Mouse (Mus musculus) adrenal gland, postnatal 4 days (tissue): ENCODE measurements around the gene Loxl3. TPM values are rescaled to one million over a fixed set of nuclear protein-coding genes. Genes with fewer than 3 reads are reported as not detected.
A peak's percentile ranks its signal among the peaks of the same experiment; 100 is the strongest.

ENCODE experiments used
- DNase-seq, 2 experiments: peaks; one replicate each; pipeline ENCODE4 v3.0.0; 2021 to 2022; ENCODE audit warnings: low spot score in 2 of 2, mixed read lengths in 2 of 2
- total RNA-seq, 2 experiments: library from RNA; stranded (reverse); gene quantifications; 2 replicates each; pipeline ENCODE4 v1.2.3; 2021

Loxl3 gene
- total RNA-seq, 2 experiments from 2014 or later, result 6.2 to 9.4 TPM

- DNase-seq, result no peak
These were observed 18.2 kb upstream of the Loxl3 start for GRCm38 (mm10) chr6:83015749-83016148.

- no peak for DNase-seq
These were observed 16.8 kb upstream of the Loxl3 start for GRCm38 (mm10) chr6:83017190-83017589.

- no peak for DNase-seq
These were observed 14.9 kb upstream of the Loxl3 start for GRCm38 (mm10) chr6:83019044-83019443.

GRCm38 (mm10) chr6:83020121-83020520 lies 13.9 kb upstream of the Loxl3 start:
- no peak for DNase-seq

- DNase-seq, result no peak
These were observed 13.0 kb upstream of the Loxl3 start for GRCm38 (mm10) chr6:83020836-83021593.

- DNase-seq, result no peak
These were observed 11.0 kb upstream of the Loxl3 start for GRCm38 (mm10) chr6:83023008-83023407.

- no peak for DNase-seq
These were observed 10.2 kb upstream of the Loxl3 start for GRCm38 (mm10) chr6:83023786-83024185.

- DNase-seq, result no peak
These were observed 9.6 kb upstream of the Loxl3 start for GRCm38 (mm10) chr6:83024421-83024820.

- no peak for DNase-seq
These were observed 8.8 kb upstream of the Loxl3 start for GRCm38 (mm10) chr6:83025221-83025620.

- no peak for DNase-seq
These were observed 6.7 kb upstream of the Loxl3 start for GRCm38 (mm10) chr6:83027293-83027692.

GRCm38 (mm10) chr6:83027706-83028105 lies 6.3 kb upstream of the Loxl3 start:
- DNase-seq, result no peak

GRCm38 (mm10) chr6:83029777-83030176 lies 4.2 kb upstream of the Loxl3 start:
- no peak for DNase-seq

GRCm38 (mm10) chr6:83031111-83031510 lies 2.9 kb upstream of the Loxl3 start:
- DNase-seq, result no peak

- no peak for DNase-seq
These were observed 1.9 kb upstream of the Loxl3 start for GRCm38 (mm10) chr6:83031921-83032590.

GRCm38 (mm10) chr6:83032769-83033191 lies 1.2 kb upstream of the Loxl3 start:
- no peak for DNase-seq

- DNase-seq, result no peak
These were observed 586 bp downstream of the Loxl3 start for GRCm38 (mm10) chr6:83034463-83035055.

- DNase-seq, result no peak
These were observed 3.2 kb downstream of the Loxl3 start for GRCm38 (mm10) chr6:83037188-83037587.

GRCm38 (mm10) chr6:83038496-83039012 lies 4.6 kb downstream of the Loxl3 start:
- peak; percentile 89 to 94 for DNase-seq

GRCm38 (mm10) chr6:83040601-83041000 lies 6.6 kb downstream of the Loxl3 start:
- DNase-seq, result no peak

- no peak for DNase-seq
These were observed 9.6 kb downstream of the Loxl3 start for GRCm38 (mm10) chr6:83043561-83043960.

GRCm38 (mm10) chr6:83043993-83044392 lies 10.0 kb downstream of the Loxl3 start:
- DNase-seq, result no peak

- DNase-seq, result no peak
These were observed 10.8 kb downstream of the Loxl3 start for GRCm38 (mm10) chr6:83044742-83045141.
